Mouse (Mus musculus) lung, postnatal 4 days (tissue): ENCODE data around the gene Rgs6.

Source experiments
- DNase-seq, 2 experiments: peaks; one replicate each; pipeline ENCODE4 v3.0.0; 2021

The Rgs6 gene

DNA sequence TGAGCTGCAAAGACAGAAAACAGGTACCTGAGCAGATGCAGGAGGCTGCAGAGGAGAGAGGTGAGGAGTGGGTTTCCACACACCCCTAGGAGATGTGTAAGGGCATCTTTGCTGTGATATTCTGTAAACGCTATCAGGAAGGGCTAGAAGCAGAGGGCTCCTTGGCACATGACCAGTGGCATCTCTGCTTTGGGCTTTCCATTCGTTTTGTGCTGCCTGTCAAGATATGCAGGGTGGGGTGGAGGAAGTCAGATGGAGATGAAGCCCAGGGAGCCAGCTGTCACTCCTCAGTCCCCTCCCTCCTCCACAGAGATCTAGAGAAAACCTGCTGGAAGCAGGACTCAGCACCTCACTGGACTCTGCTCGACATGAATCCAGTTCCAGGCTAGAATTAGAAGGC, 555.0 kb downstream of the Rgs6 start:
- DNase-seq: peak; percentile 43 to 61

DNA sequence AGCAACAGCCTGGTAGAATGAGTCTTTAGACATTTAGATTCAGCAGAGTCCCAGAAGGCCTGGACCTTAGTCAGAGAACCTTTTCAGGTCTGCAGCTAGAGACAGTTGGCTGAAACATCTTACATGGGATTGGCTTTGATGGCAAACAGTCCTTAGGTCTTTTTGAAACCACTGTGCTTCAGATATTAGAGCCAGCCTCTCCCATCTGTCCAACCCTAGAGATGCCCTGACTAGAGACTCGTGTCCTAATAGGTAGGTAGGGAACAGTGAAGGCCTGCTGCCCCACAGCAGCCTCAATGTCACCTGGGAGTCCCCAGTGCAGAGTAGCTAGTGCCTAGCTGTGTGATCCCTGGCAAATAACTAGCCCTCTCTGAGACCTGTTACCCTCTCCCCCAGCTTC, 555.5 kb downstream of the Rgs6 start:
- no peak for DNase-seq

DNA sequence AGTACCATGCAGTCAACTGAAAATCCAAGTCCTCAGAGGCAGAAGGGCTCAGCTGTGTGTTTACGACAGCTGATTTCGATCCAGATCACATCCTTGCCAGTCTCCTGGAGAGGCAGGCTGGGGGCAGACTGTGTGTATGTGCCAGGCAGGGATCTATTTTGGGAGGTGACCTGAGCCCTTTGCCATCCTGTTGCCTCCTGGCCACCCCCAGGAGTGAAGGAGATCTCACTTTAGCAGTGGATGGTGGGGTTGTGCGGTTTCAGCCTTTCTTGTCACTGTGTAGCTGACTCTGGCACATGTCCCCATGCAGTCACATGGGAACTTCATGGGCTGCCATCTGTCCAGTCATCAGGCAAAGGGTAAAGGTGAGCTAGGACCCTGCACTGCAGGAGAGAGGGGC, 557.0 kb downstream of the Rgs6 start:
- no peak for DNase-seq

DNA sequence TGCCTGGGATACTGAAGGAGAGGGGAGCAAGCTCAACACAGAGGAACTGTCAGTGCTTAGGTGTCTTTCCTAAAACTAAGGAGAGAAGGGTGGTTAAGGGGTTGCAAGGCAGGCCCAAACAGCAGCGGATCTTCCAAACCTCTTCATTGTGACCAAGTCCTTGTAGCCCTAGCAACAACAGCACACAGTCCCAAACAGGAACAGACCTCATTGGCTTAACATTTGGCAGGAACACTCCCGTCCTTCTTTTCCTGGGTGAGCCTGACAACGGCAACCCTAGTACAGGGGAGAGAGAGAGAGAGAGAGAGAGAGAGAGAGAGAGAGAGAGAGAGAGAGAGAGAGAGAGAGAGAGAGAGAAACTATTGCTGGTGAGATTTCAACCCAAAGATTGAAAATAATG, 557.8 kb downstream of the Rgs6 start:
- no peak for DNase-seq

DNA sequence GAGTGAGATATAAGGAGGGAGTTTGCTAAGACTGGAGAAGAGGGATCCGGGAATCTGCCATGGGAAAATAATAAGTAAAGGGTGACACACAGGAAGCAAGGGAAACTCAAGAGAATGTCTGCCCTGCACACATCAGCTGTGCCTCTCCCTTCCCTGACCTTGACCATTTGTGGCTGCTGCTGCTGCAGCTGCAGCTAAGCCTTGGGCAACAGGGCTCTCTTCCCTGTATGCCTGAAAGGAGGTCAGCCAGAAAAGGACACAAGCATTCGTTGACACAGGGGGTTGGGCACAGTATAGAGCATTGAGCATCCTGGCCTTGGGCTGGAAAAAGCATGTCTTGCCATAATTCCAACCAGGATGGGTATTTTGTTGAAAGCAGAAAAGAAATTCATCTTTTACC, 558.8 kb downstream of the Rgs6 start:
- DNase-seq: no peak

DNA sequence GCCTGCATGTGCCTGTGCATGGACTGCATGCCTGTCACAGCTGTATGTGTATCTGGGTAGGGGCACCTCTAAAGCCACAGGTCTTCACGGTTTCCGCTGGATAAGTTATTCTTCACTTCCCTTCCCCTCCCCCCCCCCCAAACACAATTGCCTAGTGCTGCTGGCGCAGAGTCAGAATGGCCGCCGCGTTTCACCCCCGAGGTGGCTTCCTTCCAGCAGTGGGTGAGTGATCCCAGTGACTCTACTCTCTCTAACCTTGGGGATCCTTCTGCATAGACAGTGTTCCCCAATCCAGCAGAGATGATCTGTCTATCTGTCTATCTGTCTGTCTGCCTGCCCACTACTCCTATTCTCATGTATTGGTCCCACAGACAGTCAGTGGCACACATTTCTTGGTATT, 561.9 kb downstream of the Rgs6 start:
- DNase-seq: no peak

DNA sequence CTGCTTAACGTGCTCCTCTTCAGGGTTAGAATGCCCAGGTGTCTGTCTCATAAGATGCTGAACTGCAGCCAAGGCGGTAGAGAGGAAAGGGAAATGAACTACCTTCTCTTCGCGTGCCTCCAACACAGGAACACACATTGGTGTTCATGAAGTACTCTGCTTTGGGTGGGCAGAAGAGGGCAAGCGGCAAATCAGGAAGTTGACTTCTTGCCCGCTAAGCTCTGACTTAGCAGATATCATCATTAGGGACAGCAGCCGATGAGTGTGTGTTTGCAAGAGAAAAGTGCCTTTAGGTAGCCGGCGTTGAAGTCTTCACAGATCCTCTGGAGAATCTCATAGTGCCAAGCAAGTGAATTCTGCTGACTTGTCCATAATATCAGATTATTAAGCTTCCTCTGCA, 562.7 kb downstream of the Rgs6 start:
- no peak for DNase-seq

DNA sequence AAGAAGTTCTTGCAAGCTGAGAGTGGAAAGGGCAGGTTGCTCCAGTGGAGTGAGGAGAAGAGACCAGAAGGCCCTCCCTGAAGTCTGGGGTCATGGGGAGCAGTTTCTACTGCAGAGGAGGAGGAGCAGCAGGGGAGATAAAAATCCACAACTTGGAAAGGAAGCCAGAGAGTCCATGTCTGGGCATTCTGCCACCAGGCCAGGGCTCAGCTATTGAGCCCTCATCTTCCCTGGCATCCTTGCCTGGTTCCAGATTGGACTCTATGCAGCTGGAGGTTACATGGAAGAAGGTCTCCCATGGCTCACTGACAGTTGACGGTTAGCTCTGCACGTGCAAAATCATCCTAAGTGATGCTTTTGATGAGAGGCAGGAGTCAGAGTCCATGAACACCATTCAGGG, 563.4 kb downstream of the Rgs6 start:
- DNase-seq: no peak

DNA sequence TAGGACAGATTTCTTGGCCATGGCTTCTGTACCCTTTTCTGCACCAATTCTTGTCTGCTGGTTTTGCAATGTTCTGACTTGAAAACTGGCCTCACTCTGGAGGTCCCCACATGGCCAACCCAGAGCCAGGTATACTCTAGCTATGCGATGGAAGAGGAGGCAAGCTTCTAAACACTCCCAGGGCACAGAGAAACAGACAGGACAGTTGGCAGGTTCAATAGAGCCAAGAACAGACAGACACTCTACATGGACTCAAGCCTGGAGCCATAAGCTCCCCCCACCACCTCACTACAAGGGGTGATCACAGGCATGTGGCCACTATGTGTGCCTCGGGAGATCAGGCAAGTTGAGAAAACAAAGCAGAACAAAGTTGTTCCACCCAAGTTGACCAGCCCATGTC, 572.1 kb downstream of the Rgs6 start:
- DNase-seq: no peak

DNA sequence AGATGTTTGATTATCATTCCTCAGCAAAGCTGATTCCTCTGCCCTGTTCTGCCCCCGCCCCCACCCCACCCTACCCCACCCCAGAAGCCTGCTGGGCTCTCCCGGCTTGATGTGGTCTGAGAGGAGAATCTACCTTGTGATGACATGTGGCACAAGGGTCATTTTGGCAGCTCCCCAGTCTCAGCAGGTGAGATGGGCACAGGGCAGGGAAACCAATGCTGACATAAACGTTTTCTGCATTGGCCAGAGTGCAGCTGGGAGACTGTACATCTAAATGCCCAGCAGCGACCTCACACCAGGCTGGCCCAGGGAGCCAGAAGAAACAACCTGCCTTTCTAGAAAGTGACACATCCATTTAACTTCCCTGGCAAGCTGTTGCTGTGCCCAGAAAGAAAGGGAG, 572.6 kb downstream of the Rgs6 start:
- DNase-seq: no peak

DNA sequence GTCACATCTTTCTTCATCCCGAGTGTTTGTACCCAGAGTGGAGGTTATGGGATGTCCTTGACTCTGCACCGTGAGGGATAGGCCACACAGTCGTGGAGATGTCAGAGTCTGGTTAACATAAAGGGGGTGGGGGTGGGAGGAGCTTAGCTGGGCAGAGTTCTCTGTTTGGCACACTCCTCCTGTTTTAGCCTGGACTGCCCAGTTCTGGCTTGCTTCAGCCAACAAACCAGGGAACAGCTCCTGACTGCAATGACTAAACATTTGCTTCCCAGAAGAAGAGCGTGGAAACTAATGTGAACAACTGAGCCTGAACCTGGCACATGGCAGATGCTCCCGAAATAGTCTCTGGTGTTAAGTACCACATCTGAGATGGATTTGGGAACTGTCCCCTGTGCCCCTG, 575.6 kb downstream of the Rgs6 start:
- no peak for DNase-seq

DNA sequence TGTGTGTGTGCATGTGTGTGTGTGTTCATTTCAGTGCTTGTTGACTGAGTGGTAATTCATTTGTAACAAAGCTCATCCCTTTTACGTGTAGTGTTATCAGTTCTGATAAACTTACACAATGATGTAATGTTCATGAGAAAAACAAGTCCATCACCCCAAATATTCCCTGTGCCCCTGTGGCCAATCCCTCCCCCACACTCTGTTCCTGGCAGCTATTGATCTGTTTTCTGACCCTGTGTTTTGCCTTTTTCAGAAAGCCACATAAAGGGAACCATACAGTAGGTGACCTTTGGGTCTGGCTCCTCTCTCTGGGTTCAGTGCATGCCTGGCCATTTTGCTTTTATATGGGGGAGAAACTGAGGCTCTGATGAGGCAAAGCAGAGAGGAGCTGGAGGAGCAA, 577.0 kb downstream of the Rgs6 start:
- DNase-seq: peak in 1 of 2 experiments; percentile 2

DNA sequence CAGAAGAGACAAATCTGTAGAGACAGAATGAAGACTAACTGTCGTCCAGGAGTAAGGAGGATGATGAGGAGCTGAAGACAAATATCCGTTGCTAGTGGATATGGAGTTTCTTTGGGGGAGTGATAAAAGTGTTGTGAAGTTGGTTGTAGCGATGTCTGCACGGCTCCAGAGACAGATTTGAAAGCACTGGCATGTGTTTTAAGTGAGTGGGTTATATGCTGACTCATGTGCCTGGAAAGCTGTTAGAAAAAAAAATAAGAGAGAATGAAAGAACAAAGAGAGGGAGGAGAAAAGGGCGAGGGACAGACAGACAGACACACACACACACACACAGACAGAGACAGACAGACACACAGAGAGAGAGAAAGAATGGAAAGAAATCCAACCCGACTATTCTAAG, 580.2 kb downstream of the Rgs6 start:
- DNase-seq: no peak

DNA sequence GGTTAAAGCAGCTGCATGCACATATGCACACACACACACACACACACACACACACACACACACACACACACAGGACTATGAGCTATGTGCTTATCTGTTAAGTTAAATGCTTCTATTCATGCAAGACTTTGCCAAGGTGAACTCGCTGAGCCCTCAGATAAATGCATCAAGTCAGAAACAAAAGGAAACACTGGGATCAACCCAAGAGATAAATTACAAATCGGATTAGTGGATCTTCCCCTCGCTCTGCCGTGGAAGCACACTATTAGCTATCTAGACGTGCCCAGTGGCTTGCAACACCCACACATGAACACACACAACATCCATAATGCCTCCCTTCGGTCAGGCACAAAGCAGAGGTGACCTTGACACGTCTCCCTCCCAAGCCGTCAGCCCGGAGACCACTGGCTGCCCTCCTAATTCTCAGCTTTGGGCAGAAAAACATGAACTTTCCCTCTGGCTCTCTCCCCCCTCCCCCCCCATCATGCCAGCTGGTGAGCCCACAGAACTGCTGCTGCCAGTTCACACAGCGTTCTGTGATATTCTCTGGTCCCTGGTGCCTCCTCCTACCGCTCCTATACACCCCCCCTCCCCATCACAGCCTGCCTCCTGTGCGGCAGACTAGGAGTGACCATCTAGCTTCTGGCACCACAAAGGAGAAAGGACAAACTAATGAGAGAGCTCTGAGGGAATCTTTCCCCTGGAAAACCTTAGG, 581.6 kb downstream of the Rgs6 start:
- peak in 1 of 2 experiments; percentile 4 for DNase-seq

DNA sequence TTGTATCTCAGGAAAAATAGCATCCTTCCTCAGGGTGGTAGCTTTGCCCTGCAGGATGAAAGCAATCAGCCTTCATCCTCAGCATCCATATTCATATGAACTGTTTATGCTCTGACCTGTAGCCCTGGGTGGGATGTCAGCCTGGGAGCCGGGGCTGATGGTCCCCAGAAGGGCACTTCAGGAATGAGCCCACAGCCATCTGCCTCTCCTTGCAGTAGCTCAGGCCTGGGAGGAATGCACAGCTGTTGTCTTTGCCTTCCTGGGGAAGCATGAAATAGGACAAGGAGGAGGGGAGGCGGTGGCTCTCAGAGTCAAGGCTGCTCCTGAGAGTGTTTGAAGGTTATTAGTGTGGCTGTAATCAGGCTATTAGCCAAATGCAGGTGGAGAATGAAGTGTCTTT, 590.7 kb downstream of the Rgs6 start:
- DNase-seq: no peak

DNA sequence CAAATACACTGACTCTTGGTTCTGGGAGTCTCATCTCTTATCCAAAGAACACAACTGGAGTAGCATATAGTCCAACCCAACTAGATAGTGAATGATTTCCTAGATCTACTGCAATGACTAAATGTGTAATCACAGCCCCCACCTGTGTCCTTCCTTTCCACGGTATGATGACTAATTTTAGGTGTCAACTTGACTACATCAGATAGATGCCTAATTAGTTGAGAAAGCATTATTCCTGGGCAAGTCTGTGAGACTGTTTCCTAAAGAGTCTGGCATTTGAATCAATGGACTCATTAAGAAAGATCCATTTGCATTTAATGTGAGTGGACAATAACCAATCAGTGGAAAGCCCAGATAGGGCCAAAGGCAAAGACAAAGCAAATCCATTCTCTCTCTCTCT, 591.8 kb downstream of the Rgs6 start:
- no peak for DNase-seq

DNA sequence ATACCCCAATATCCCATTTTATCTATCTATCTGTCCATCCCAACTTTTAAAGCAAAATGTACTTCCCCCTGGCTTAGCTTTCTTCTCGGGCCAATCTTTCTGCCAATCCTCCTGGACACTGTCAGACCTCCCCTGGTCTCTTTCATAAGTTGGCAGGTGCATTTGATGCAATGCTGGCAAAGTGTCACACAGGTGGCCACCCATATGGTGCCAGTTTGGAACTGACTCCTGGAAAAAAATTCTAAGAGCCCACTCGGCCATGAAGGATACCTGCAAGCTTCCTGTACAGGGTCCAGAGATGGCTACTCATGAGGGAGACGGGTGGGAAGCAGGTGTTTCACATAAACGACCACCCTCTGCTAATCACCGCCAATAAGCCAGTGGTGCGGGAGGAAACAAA, 592.5 kb downstream of the Rgs6 start:
- no peak for DNase-seq

DNA sequence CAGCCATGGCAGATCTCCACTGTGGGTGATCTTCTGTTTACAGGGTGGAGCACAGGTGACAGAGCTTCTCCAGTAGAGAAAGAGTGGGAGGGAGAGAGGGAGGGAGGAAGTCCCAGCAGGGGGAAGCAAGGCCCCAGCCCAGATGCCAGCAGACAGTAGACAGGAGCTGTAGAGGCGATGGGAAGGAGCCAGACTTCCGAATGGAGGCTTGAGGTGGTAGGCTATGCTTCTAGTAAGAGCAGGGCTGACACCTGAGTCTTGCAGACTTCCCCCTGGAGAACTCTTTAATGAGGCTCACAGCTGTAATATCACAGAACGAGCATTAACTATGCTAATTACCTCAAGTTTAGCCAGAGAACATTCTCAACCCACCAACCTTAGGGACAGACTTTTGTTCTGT, 613.6 kb downstream of the Rgs6 start:
- DNase-seq: no peak

DNA sequence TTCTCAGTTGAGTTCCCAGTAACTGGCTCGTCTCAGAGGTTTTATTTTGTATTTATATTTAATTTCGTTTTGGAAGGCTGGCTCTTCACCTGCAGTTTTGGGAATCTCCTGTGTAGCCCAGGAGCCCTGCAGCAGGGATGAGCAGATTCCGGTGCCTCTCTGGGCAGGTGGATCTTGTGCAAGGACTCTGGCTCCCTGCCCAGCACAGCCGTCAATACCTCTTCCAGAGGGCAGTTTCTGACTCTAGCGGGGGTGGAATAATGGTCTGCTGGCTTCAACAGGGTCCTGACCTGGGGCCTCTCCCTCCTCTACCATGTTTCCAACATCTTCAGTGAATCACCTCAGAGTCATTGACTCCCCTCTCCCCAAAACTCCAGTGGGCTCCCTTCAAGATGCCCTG, 616.3 kb downstream of the Rgs6 start:
- no peak for DNase-seq

DNA sequence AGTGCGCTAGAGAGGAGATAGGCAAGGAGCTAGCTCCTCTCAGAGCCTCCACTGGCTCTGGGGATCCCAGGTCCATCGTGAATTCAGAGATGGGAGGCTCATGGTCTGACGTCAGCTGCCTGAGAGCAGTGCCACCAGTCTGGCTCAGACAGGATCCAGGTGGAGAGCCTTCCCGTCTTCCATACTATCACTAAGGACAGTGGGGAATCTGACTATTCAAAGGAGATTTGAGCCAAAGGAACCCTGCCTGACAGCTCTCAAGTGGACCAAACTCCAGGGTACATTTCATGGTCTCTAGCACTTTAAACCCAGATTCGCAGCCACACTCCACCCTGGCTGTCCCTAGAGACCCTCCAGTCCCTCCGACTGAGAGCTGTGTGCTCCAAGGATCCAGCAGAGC, 618.8 kb downstream of the Rgs6 start:
- DNase-seq: no peak

DNA sequence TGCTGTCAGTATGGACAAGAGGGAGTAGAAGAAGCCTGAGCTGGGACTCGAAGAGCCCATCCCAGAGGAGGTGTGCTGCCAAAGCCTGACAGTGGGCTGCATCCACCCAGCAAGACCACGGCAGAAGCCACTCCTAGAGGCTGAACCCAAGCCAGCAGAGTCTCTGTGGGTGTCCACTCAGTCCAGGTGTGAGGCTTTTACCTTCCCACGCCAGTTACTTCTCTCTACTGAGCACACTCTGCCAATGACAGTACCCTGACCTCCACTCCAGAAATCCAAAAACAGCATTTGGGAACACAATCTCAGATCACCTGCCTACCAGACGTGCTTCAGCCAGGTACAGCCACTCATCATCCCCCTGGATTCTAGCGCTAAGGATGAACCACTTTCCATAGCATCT, 619.4 kb downstream of the Rgs6 start:
- DNase-seq: no peak

DNA sequence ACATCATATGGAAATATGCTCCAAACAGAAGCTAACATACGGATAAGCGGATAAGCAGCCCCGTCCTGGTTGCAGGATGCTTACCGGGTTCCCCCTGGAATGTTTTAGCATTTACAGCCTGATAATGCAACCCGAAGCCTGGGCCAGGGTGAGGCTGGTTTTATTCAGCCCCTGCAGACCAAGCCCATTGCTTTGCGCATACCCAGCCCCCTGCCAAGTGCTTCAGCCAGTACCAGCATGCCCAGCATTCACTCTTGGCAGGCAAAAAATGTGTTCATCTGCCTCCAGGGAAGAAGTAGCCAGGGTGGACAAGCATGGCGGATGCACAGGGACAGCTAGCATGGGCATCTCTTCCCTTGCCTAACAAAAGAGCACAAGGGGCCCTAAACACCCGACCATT, 619.9 kb downstream of the Rgs6 start:
- DNase-seq: no peak

DNA sequence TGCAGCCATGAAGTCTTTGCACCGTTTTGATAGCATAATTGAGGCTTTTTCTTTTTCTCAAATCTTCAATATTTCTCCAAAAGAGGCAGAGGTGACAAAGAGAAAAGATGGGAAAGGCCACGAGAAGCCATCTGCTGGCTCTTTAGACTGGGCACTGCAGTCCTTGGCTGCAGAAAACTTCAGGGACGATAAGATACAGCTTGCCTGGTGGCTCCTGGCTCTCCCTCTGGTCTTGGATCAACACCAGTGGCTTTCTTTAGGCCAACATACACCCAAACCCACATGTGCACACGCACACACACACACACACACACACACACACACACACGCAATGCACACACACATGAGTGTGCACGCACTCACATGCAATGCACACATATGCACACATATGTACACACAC, 620.7 kb downstream of the Rgs6 start:
- no peak for DNase-seq

DNA sequence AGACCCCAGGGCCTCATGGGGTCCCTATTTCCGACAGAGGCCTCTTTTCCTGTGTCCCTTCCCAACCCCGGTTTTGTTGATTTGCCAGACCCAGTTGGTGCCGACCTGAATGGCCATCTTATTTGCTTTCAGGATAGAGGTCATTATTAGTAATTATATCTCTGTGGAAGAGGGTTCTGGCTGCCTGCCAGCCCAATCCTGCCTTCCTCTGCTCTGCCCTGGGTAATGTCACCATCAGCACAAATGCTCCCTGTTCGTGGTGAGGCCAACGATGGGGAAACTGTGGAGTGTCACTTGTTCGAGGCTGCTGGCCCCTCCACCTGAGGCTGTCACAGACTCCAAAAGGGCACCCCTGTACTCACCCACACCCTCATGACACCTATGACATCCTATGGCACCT, 621.4 kb downstream of the Rgs6 start:
- DNase-seq: no peak

DNA sequence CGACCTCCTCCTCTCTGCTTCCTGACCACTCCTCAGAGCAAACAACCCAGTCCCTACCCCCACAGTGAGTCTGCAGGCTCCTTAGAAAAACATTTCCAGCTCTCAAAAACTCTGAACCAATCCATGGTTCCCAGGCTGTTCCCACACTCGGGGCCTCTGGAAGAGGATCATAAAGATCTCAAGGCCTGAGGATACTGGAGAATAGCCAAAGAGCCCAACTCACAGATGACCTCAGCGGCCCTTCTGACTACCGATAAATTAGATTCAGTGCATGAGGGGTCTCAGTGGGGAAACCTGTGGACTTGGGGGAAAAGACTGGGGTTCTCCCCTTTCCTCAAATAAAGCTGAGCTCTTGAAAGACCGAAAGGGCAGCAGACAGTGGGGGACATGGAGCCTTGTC, 622.2 kb downstream of the Rgs6 start:
- no peak for DNase-seq

DNA sequence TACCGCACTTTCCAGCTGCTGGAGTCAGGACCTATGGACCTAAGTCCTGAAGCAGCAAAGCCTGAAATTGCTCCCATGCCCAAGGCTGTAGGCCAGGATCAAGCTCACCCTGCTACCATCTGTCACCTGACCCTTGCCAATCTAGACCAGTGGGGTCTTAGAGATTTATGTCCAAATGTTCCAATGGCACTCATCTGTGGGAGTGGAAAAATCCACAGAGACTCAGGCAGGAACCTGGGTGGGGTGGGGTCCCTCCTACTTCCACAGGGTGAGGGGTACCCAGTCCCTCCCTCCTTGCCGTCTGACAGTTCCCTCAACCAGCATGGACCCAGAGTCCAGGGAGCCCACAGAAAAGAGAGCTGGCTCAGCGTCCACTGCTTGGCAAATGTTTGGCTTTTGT, 622.6 kb downstream of the Rgs6 start:
- no peak for DNase-seq
